Mouse (Mus musculus): ENCODE measurements around the gene Ulk3. TPM values are rescaled to one million over a fixed set of nuclear protein-coding genes. Genes with fewer than 3 reads are reported as not detected.
A peak's percentile ranks its signal among the peaks of the same experiment; 100 is the strongest.

The Ulk3 gene
- polyA plus RNA-seq, 1 experiment from 2014 or later, result 20.4 TPM

GRCm38 (mm10) chr9:57641022-57641421, 51.8 kb downstream of the Ulk3 start:
- Histone ChIP-seq H3K4me2 (ENCODE audit: low read length) (no peak overlapping the region; the same call in 1 of the 2 replicates), H3K36me3 (ENCODE audit: control insufficient read depth, insufficient read depth, low read length) (peaks cover 11% of the 10 kb centered on the region; the same call in 1 of the 2 replicates), H3K4me3 (replicated peaks; ENCODE audit: low read depth, low read length) (no peak overlapping the region), H3K27me3 (ENCODE audit: control insufficient read depth, insufficient read depth, low read length) (no peaks in the 10 kb centered on the region), H3K9me3 (ENCODE audit: control insufficient read depth, low read length) (no peaks in the 10 kb centered on the region), H3K9ac (replicated peaks; ENCODE audit: low read length) (peak overlapping the region; percentile 36; the same call in 1 of the 2 replicates), H3K27ac (replicated peaks; ENCODE audit: low read depth, low read length) (0 out of 2 replicates have a peak overlapping the region, but pooled peaks have one; percentile 32), H3K4me1 (ENCODE audit: control insufficient read depth, insufficient read depth, low read length) (peaks cover 69% of the 10 kb centered on the region)
- no peak for DNase-seq
- 80% methylated on average over 1 of the region's 1 CpGs for WGBS
- ATAC-seq (ENCODE audit: low FRiP score, low TSS enrichment), result no peak

GRCm38 (mm10) chr9:57641775-57642550, 52.7 kb downstream of the Ulk3 start:
- H3K4me2 ChIP-seq (ENCODE audit: low read length), result peak overlapping the region; percentile 98; the same call in 1 of the 2 replicates

GRCm38 (mm10) chr9:57643169-57643855, 54.1 kb downstream of the Ulk3 start:
- ATAC-seq (ENCODE audit: low FRiP score, low TSS enrichment), result no peak
- no peak overlapping the region for H3K27ac ChIP-seq (replicated peaks; ENCODE audit: low read depth, low read length)
- H3K4me2 ChIP-seq (ENCODE audit: low read length), result peak overlapping the region; percentile 98
- peak overlapping the region; percentile 98 for H3K4me3 ChIP-seq (replicated peaks; ENCODE audit: low read depth, low read length)
- no peaks in the 10 kb centered on the region for H3K9me3 ChIP-seq (ENCODE audit: control insufficient read depth, low read length)
- 69% methylated on average over 9 of the region's 9 CpGs for WGBS
- no peak for DNase-seq
- peak overlapping the region; percentile 98 for H3K9ac ChIP-seq (replicated peaks; ENCODE audit: low read length)
- H3K4me1 ChIP-seq (ENCODE audit: control insufficient read depth, insufficient read depth, low read length), result peaks cover 57% of the 10 kb centered on the region
- no peaks in the 10 kb centered on the region for H3K27me3 ChIP-seq (ENCODE audit: control insufficient read depth, insufficient read depth, low read length)
- 0 out of 2 replicates have a peak, but pooled peaks cover 5% of the 10 kb centered on the region for H3K36me3 ChIP-seq (ENCODE audit: control insufficient read depth, insufficient read depth, low read length)

More at GRCm38 (mm10) chr9:57641775-57642550, 52.7 kb downstream of the Ulk3 start:
- Histone ChIP-seq H3K4me1 (ENCODE audit: control insufficient read depth, insufficient read depth, low read length) (peaks cover 69% of the 10 kb centered on the region), H3K36me3 (ENCODE audit: control insufficient read depth, insufficient read depth, low read length) (peaks cover 11% of the 10 kb centered on the region; the same call in 1 of the 2 replicates), H3K27ac (replicated peaks; ENCODE audit: low read depth, low read length) (no peak overlapping the region), H3K9ac (replicated peaks; ENCODE audit: low read length) (no peak overlapping the region), H3K4me3 (replicated peaks; ENCODE audit: low read depth, low read length) (no peak overlapping the region), H3K9me3 (ENCODE audit: control insufficient read depth, low read length) (no peaks in the 10 kb centered on the region), H3K27me3 (ENCODE audit: control insufficient read depth, insufficient read depth, low read length) (no peaks in the 10 kb centered on the region)
- ATAC-seq (ENCODE audit: low FRiP score, low TSS enrichment) (no peak), DNase-seq (no peak)
- 87% methylated on average over 13 of the region's 13 CpGs for WGBS

- no peaks in the 10 kb centered on the region for H3K27me3 ChIP-seq (ENCODE audit: control insufficient read depth, insufficient read depth, low read length)
- no peak for DNase-seq
- peak overlapping the region; percentile 98 for H3K9ac ChIP-seq (replicated peaks; ENCODE audit: low read length)
- no peak overlapping the region for H3K27ac ChIP-seq (replicated peaks; ENCODE audit: low read depth, low read length)
- no peaks in the 10 kb centered on the region for H3K9me3 ChIP-seq (ENCODE audit: control insufficient read depth, low read length)
- peak overlapping the region; percentile 98 for H3K4me3 ChIP-seq (replicated peaks; ENCODE audit: low read depth, low read length)
- WGBS, result 58% methylated on average over 7 of the region's 7 CpGs
- ATAC-seq (ENCODE audit: low FRiP score, low TSS enrichment), result no peak
- peaks cover 52% of the 10 kb centered on the region for H3K4me1 ChIP-seq (ENCODE audit: control insufficient read depth, insufficient read depth, low read length)
- 0 out of 2 replicates have a peak, but pooled peaks cover 5% of the 10 kb centered on the region for H3K36me3 ChIP-seq (ENCODE audit: control insufficient read depth, insufficient read depth, low read length)
- peak overlapping the region; percentile 98 for H3K4me2 ChIP-seq (ENCODE audit: low read length)
Measured at GRCm38 (mm10) chr9:57643856-57644180, 54.6 kb downstream of the Ulk3 start.

- 0% methylated on average over 18 of the region's 18 CpGs for WGBS
- DNase-seq, result peak; percentile 63
Measured at GRCm38 (mm10) chr9:57644442-57644943, 55.2 kb downstream of the Ulk3 start.

GRCm38 (mm10) chr9:57644944-57645893, 56.0 kb downstream of the Ulk3 start:
- under 1% methylated on average over 83 of the region's 85 CpGs for WGBS
- Histone ChIP-seq H3K27ac (replicated peaks; ENCODE audit: low read depth, low read length) (peak overlapping the region; percentile 96), H3K4me1 (ENCODE audit: control insufficient read depth, insufficient read depth, low read length) (peaks cover 38% of the 10 kb centered on the region), H3K27me3 (ENCODE audit: control insufficient read depth, insufficient read depth, low read length) (no peaks in the 10 kb centered on the region), H3K4me2 (ENCODE audit: low read length) (peak overlapping the region; percentile 98), H3K4me3 (replicated peaks; ENCODE audit: low read depth, low read length) (peak overlapping the region; percentile 98), H3K9ac (replicated peaks; ENCODE audit: low read length) (peak overlapping the region; percentile 98), H3K9me3 (ENCODE audit: control insufficient read depth, low read length) (no peaks in the 10 kb centered on the region), H3K36me3 (ENCODE audit: control insufficient read depth, insufficient read depth, low read length) (0 out of 2 replicates have a peak, but pooled peaks cover 5% of the 10 kb centered on the region)
- ATAC-seq (ENCODE audit: low FRiP score, low TSS enrichment), result peak; percentile 89
- peak; percentile 96 for DNase-seq

More at GRCm38 (mm10) chr9:57644442-57644943, 55.2 kb downstream of the Ulk3 start:
- ATAC-seq (ENCODE audit: low FRiP score, low TSS enrichment), result 0 out of 2 replicates have a peak, but pooled peaks have one; percentile 49
- H3K36me3 ChIP-seq (ENCODE audit: control insufficient read depth, insufficient read depth, low read length), result 0 out of 2 replicates have a peak, but pooled peaks cover 5% of the 10 kb centered on the region
- H3K4me1 ChIP-seq (ENCODE audit: control insufficient read depth, insufficient read depth, low read length), result peaks cover 46% of the 10 kb centered on the region
- peak overlapping the region; percentile 98 for H3K4me2 ChIP-seq (ENCODE audit: low read length)
- H3K9ac ChIP-seq (replicated peaks; ENCODE audit: low read length), result peak overlapping the region; percentile 98
- H3K27me3 ChIP-seq (ENCODE audit: control insufficient read depth, insufficient read depth, low read length), result no peaks in the 10 kb centered on the region
- H3K9me3 ChIP-seq (ENCODE audit: control insufficient read depth, low read length), result no peaks in the 10 kb centered on the region
- H3K27ac ChIP-seq (replicated peaks; ENCODE audit: low read depth, low read length), result peak overlapping the region; percentile 96
- H3K4me3 ChIP-seq (replicated peaks; ENCODE audit: low read depth, low read length), result peak overlapping the region; percentile 98
